Mouse (Mus musculus) testis, postnatal 14 days (tissue): Measurements from ENCODE around the gene Frzb.

Source experiments
- DNase-seq: peaks from one replicate; pipeline ENCODE4 v3.0.0; 2021; ENCODE audit warnings: low spot score

Gene Frzb

DNA sequence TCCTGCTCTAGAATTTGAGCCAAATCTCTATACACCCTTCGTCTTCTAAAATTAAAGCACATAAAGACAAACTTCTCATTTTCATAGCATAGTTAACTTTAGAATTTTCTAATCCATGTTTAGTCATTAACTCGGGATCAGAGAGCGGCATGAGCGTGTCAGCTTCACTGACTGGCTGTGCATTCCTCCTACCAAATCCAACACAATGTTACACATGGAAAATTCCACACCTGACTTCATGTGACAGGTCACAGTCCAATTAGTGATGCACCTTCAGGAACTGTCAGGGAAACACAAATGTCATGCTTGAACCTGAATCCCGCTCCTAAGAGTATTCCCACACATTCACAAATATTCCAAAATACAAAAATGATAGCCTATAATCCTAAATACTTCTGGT, 24.3 kb downstream of the Frzb start:
- DNase-seq, result no peak

- DNase-seq, result no peak
Observed at GRCm38 (mm10) chr2:80421990-80422389, 25.4 kb downstream of the Frzb start.

DNA sequence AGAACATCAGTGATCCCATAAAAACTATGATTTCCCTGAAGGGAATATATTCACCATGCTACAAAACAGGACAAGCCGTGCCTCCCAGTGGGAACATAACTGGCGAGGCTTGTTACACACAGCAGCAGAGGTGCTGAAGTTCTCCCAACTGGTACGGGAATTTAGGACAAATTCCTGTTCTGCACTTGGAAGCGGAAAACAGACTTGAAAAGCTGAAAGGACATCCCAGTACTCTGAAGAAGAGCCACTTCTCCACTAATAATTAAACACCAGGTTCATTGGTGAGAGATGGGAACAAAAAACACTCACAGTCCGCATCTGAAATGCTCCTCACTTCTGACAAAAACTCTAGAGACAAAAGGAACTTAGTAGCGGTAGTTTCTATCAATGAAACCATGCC, 31.1 kb downstream of the Frzb start:
- DNase-seq, result no peak

DNA sequence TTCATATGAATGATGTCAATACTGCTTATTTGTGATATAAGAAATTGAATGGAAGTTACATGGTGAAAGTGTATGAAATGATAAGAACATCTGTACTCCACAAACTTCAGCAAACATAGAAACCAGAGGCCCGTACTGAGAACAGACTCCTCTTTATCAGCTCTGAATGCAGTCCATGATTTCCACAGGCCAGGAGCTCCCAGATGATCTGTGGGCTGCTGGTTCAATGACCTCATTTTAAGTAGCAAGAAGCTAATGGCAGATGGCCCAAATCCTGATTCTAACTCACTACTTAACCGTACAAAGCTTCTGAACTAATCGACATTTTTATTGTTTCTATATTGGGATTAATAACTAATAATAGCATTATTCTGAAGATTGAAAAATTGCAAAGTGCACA, 33.0 kb downstream of the Frzb start:
- DNase-seq, result no peak

- DNase-seq, result no peak
Observed at GRCm38 (mm10) chr2:80413124-80413523, 34.3 kb downstream of the Frzb start.

GRCm38 (mm10) chr2:80409893-80410574, 37.4 kb downstream of the Frzb start:
- DNase-seq, result no peak

- no peak for DNase-seq
Observed at GRCm38 (mm10) chr2:80404770-80405169, 42.7 kb downstream of the Frzb start.

GRCm38 (mm10) chr2:80398595-80399099, 48.8 kb downstream of the Frzb start:
- peak; percentile 36 for DNase-seq

DNA sequence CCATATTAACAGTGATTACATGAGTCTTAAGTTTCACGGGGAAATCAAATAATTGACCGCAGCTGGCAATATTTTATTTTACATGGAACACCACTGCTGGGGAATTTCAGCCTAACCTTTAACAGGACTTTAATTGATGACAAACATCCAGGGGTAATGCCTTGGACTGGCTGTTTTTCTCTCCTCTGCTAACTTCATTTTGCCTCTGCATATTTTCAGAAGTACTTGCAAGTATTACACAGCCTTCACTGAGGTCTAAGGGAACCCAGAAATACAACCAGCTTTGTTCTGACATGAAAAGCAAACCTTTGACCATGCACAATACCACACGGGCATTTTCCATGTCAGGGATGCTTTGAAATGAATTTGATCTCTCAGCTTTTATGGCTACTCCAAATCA, 50.6 kb downstream of the Frzb start:
- DNase-seq, result no peak

- DNase-seq, result no peak
Observed at GRCm38 (mm10) chr2:80396057-80396456, 51.4 kb downstream of the Frzb start.

DNA sequence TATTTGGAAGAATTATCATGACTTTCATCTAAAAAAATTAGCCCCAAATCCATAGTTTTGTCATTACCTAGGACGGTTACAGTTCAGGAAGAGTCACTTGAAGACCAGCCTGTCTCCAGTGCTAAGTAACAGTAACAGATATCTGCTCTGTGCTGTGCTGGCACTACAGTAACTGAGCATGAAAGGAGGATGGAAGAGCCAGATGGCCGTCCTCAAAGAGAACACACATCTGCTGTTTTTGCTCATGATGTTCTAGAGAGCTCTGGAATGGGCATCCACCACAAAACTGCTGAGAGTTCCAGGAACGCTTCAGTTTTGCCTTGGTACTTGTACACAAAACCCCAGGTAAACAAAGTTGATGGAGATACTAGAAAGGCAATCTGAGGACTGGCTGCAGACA, 59.1 kb downstream of the Frzb start:
- DNase-seq, result no peak

GRCm38 (mm10) chr2:80387668-80388067, 59.8 kb downstream of the Frzb start:
- DNase-seq, result no peak

DNA sequence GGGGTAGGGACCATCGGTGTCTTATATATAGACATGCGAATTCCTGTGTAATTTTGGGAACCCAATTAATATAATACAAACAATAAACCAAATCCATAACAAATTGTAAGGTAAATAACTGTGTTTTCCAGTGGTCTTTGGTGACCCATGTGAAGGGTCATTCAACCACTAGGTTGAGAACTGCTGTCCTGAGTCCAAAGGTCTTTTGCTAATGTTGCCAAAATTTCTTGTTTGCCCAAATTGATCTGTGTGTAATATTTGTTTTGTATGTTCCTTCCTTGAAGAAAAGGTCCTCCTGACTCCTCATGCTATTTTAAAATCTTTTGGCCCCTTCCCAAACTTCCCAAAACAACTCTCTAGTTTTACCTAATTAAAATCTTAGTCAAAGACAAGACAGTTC, 61.2 kb downstream of the Frzb start:
- DNase-seq, result no peak

GRCm38 (mm10) chr2:80384447-80384846, 63.0 kb downstream of the Frzb start:
- DNase-seq, result no peak

- DNase-seq, result no peak
Observed at GRCm38 (mm10) chr2:80379848-80380247, 67.6 kb downstream of the Frzb start.

DNA sequence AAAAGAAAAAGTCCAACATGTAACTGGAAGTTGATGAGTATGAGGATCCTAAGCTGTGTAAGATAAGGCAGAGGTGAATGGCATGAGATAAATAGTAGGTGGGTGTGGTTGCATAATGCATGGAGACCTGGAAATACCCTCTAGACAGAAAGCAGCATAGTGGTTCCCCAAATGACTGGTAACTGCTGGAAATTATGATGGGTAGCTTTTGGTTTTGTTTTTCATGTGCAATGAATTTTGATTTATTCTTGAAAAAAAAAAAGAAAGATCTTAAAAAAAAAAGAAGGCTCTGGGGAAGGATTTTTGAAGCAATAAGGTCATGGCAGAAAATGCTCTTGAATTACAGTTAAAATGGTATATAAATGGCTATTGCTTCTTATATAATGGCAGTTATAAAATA, 72.5 kb downstream of the Frzb start:
- no peak for DNase-seq

GRCm38 (mm10) chr2:80371458-80371857, 76.0 kb downstream of the Frzb start:
- no peak for DNase-seq
